Mouse (Mus musculus): ENCODE results near the gene Fam136a. TPM values are rescaled to one million over a fixed set of nuclear protein-coding genes. Genes with fewer than 3 reads are reported as not detected.

The Fam136a gene
- polyA plus RNA-seq, 1 experiment from 2014 or later: 120 TPM

DNA sequence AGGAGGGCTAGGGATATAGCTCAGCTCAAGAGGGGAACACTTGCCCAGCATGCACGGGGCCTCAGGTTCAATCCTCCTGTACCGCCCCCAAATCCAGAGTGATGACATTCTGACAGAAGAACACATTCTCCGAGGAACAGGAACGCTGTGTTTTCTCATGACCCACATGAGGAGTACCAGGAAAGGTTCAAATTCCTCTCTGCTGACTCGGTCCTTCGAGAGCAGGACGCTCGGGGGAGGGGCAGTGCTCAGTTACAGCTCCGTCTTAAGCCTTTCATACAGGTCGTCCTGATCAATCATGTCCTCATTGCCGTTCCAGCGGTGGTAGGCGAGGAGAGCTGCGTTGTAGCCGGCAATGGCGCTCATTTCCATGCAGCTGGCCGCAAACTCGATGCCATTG lies 23.0 kb downstream of the Fam136a start:
- Histone ChIP-seq H3K36me3 (peaks cover 72% of the 10 kb centered on the region), H3K4me3 (no peak overlapping the region)
- 89% methylated on average over 18 of the region's 18 CpGs for WGBS

DNA sequence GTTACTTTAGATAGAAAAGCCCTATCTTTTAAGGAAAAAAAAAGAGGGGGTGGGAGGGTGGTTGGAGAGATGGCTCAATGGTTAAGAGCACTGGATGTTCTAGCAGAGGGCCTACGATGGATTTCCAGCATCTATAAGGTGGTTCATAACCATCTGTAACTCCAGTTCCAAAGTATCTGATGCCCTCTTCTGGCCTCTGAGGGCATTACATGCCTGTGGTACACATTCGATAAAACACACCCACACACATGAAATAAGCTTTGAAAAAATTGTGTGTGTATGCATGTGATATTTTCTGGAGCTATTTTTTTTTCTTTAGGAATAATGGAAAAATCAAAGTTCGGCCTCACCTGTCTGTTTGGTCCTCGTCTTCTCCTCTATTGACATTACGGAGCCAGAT lies 25.9 kb downstream of the Fam136a start:
- WGBS: 96% methylated on average over 5 of the region's 5 CpGs
- no peaks in the 10 kb centered on the region for H3K9me3 ChIP-seq
- ATAC-seq (ENCODE audit: low FRiP score, low read depth): no peak
- H3K27ac ChIP-seq (replicated peaks): no peak overlapping the region
- H3K4me2 ChIP-seq (replicated peaks): no peak overlapping the region
- H3K36me3 ChIP-seq: peaks cover 69% of the 10 kb centered on the region
- no peaks in the 10 kb centered on the region for H3K27me3 ChIP-seq
- no peak overlapping the region for H3K9ac ChIP-seq (replicated peaks)
- peaks cover 21% of the 10 kb centered on the region for H3K4me1 ChIP-seq
- no peak overlapping the region for H3K4me3 ChIP-seq

More for the DNA sequence above, 23.0 kb downstream of the Fam136a start:
- Histone ChIP-seq H3K27ac (replicated peaks) (no peak overlapping the region), H3K9ac (replicated peaks) (no peak overlapping the region), H3K27me3 (no peaks in the 10 kb centered on the region), H3K4me1 (0 out of 2 replicates have a peak, but pooled peaks cover under 1% of the 10 kb centered on the region), H3K9me3 (no peaks in the 10 kb centered on the region), H3K4me2 (replicated peaks) (no peak overlapping the region)
- ATAC-seq (ENCODE audit: low FRiP score, low read depth): no peak

- 95% methylated on average over 1 of the region's 1 CpGs for WGBS
- no peak for ATAC-seq (ENCODE audit: low FRiP score, low read depth)
Measured at GRCm38 (mm10) chr6:86393187-86393586, 27.7 kb downstream of the Fam136a start.

DNA sequence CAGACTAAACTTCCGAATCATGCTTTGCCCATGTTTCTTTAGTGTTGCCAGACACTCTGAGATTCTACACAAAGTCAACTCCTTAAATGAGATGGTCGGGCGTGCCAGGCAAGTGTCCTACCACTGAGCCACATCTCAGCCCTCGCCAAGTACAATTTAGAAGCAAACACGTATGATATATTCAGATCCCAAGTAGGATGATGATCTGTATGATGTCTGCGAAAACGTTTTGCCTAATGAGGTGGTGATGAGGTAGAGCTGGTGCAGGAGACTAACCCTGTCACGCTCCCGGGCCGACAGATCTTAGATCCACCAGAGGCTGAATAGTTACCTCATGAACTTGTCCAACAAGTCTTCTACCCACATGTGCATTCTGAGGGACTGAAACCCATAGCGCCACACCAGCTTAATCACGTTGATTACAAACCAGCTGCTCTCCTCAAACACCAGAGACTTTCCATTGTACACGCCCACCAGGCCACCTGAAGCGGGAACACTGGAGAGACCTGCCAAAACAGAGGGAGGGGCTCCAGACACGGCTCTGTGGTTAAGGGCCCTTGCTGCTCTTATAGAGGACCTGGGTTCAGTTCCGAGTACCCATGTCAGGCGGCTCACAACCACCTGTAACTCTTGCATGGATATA lies 28.8 kb downstream of the Fam136a start:
- H3K9me3 ChIP-seq: no peaks in the 10 kb centered on the region
- peaks cover 43% of the 10 kb centered on the region for H3K36me3 ChIP-seq
- H3K4me1 ChIP-seq: peaks cover 26% of the 10 kb centered on the region
- no peak overlapping the region for H3K4me3 ChIP-seq
- WGBS: 93% methylated on average over 17 of the region's 17 CpGs
- no peak overlapping the region for H3K4me2 ChIP-seq (replicated peaks)
- no peak for ATAC-seq (ENCODE audit: low FRiP score, low read depth)
- H3K27ac ChIP-seq (replicated peaks): no peak overlapping the region
- no peak overlapping the region; the same call in 1 of the 2 replicates for H3K9ac ChIP-seq (replicated peaks)
- no peaks in the 10 kb centered on the region for H3K27me3 ChIP-seq

More at GRCm38 (mm10) chr6:86393187-86393586, 27.7 kb downstream of the Fam136a start:
- H3K9me3 ChIP-seq: no peaks in the 10 kb centered on the region
- peaks cover 26% of the 10 kb centered on the region for H3K4me1 ChIP-seq
- no peak overlapping the region for H3K9ac ChIP-seq (replicated peaks)
- H3K27me3 ChIP-seq: no peaks in the 10 kb centered on the region
- H3K36me3 ChIP-seq: peaks cover 53% of the 10 kb centered on the region
- no peak overlapping the region for H3K4me3 ChIP-seq
- no peak overlapping the region for H3K27ac ChIP-seq (replicated peaks)
- H3K4me2 ChIP-seq (replicated peaks): no peak overlapping the region

DNA sequence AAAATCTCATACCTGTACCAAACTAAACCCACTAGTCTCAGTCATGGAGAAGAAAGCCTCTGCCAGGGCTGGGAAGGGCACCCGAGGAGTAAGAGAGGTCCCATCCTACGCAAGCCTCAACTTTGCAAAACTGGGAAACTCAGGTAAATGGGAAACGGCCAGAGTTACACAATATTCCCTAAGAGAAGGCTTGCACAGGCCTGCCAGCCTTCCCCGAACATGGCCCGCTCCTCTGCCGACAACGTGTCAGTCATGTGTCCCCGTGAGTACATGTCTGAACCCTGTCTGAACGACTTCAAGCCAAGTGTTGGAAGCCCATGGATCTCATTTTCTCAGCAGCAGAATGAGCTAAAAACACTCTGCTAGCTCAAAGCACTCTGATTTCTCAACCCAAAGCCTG lies 29.6 kb downstream of the Fam136a start:
- 90% methylated on average over 9 of the region's 9 CpGs for WGBS
- ATAC-seq (ENCODE audit: low FRiP score, low read depth): no peak
- H3K27ac ChIP-seq (replicated peaks): no peak overlapping the region

GRCm38 (mm10) chr6:86395969-86396368 lies 30.5 kb downstream of the Fam136a start:
- Histone ChIP-seq H3K36me3 (peaks cover 26% of the 10 kb centered on the region), H3K27ac (replicated peaks) (peak overlapping the region; percentile 91)
- no peak for ATAC-seq (ENCODE audit: low FRiP score, low read depth)

More for the DNA sequence above, 29.6 kb downstream of the Fam136a start:
- peaks cover 35% of the 10 kb centered on the region for H3K36me3 ChIP-seq
- H3K9me3 ChIP-seq: no peaks in the 10 kb centered on the region
- H3K27me3 ChIP-seq: no peaks in the 10 kb centered on the region
- H3K9ac ChIP-seq (replicated peaks): peak overlapping the region; percentile 90; the same call in 1 of the 2 replicates
- H3K4me1 ChIP-seq: peaks cover 26% of the 10 kb centered on the region
- H3K4me3 ChIP-seq: peak overlapping the region; percentile 91
- peak overlapping the region; percentile 70 for H3K4me2 ChIP-seq (replicated peaks)

GRCm38 (mm10) chr6:86396581-86397256 lies 31.3 kb downstream of the Fam136a start, which contains the start of gene Pcyox1:
TSS of gene Pcyox1 (minus strand) at chr6:86397154.
- Histone ChIP-seq H3K27ac (replicated peaks) (peak within 1 kb of the TSS; percentile 91), H3K9ac (replicated peaks) (peak within 1 kb of the TSS; percentile 90), H3K9me3 (no peaks in the 10 kb centered on the region), H3K36me3 (peaks cover 18% of the 10 kb centered on the region), H3K27me3 (0 out of 2 replicates have a peak, but pooled peaks cover 4% of the 10 kb centered on the region), H3K4me3 (peak within 1 kb of the TSS; percentile 91), H3K4me1 (peaks cover 29% of the 10 kb centered on the region), H3K4me2 (replicated peaks) (peak within 1 kb of the TSS; percentile 70)
- WGBS: under 1% methylated on average over 51 of the region's 51 CpGs
- peak; percentile 95 for ATAC-seq (ENCODE audit: low FRiP score, low read depth)

More at GRCm38 (mm10) chr6:86395969-86396368, 30.5 kb downstream of the Fam136a start:
- H3K4me3 ChIP-seq: peak overlapping the region; percentile 91
- 40% methylated on average over 10 of the region's 10 CpGs for WGBS
- peak overlapping the region; percentile 70 for H3K4me2 ChIP-seq (replicated peaks)
- 0 out of 2 replicates have a peak, but pooled peaks cover 4% of the 10 kb centered on the region for H3K27me3 ChIP-seq
- H3K9me3 ChIP-seq: no peaks in the 10 kb centered on the region
- H3K4me1 ChIP-seq: peaks cover 29% of the 10 kb centered on the region
- H3K9ac ChIP-seq (replicated peaks): peak overlapping the region; percentile 90

GRCm38 (mm10) chr6:86397257-86397980 lies 32.0 kb downstream of the Fam136a start:
- H3K27me3 ChIP-seq: 0 out of 2 replicates have a peak, but pooled peaks cover 4% of the 10 kb centered on the region
- peaks cover 11% of the 10 kb centered on the region for H3K36me3 ChIP-seq
- H3K4me2 ChIP-seq (replicated peaks): peak overlapping the region; percentile 70
- H3K4me3 ChIP-seq: peak overlapping the region; percentile 91
- peak overlapping the region; percentile 91; the same call in 1 of the 2 replicates for H3K27ac ChIP-seq (replicated peaks)
- 8% methylated on average over 14 of the region's 14 CpGs for WGBS
- peak overlapping the region; percentile 90 for H3K9ac ChIP-seq (replicated peaks)
- no peak for ATAC-seq (ENCODE audit: low FRiP score, low read depth)
- H3K9me3 ChIP-seq: no peaks in the 10 kb centered on the region
- peaks cover 29% of the 10 kb centered on the region for H3K4me1 ChIP-seq

GRCm38 (mm10) chr6:86398986-86399385 lies 33.5 kb downstream of the Fam136a start:
- Histone ChIP-seq H3K4me2 (replicated peaks) (no peak overlapping the region), H3K9me3 (no peaks in the 10 kb centered on the region), H3K36me3 (peaks cover 5% of the 10 kb centered on the region), H3K9ac (replicated peaks) (no peak overlapping the region), H3K27me3 (0 out of 2 replicates have a peak, but pooled peaks cover 4% of the 10 kb centered on the region), H3K27ac (replicated peaks) (no peak overlapping the region), H3K4me1 (peaks cover 26% of the 10 kb centered on the region), H3K4me3 (no peak overlapping the region)
- WGBS: 75% methylated on average over 2 of the region's 2 CpGs
- ATAC-seq (ENCODE audit: low FRiP score, low read depth): no peak

DNA sequence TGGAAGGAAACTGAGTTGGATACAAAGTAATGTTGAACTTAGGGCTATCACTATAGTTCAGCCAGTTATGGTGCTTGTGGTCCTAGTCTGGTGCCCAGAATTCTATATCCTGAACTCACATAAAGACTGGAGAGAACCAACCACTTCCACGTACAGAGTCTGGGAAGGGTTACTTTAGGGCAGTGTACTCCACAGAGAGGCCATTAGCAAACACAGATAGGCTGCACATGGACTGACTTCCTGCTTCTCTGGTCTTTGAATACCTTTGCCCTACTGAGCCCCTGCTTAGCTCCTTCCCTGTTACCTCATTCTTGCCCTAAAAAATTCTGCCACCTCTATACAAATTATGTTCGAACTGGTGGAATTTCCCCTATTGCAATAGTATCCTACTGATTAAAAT lies 34.5 kb downstream of the Fam136a start:
- Histone ChIP-seq H3K4me3 (no peak overlapping the region), H3K27ac (replicated peaks) (no peak overlapping the region), H3K27me3 (0 out of 2 replicates have a peak, but pooled peaks cover 4% of the 10 kb centered on the region), H3K4me1 (peaks cover 18% of the 10 kb centered on the region), H3K4me2 (replicated peaks) (no peak overlapping the region), H3K36me3 (no peaks in the 10 kb centered on the region), H3K9ac (replicated peaks) (no peak overlapping the region), H3K9me3 (no peaks in the 10 kb centered on the region)
- 86% methylated on average over 2 of the region's 2 CpGs for WGBS
- no peak for ATAC-seq (ENCODE audit: low FRiP score, low read depth)

GRCm38 (mm10) chr6:86400972-86401371 lies 35.5 kb downstream of the Fam136a start:
- Histone ChIP-seq H3K4me2 (replicated peaks) (peak overlapping the region; percentile 25), H3K27me3 (0 out of 2 replicates have a peak, but pooled peaks cover 4% of the 10 kb centered on the region), H3K36me3 (no peaks in the 10 kb centered on the region), H3K9ac (replicated peaks) (no peak overlapping the region), H3K4me3 (peak overlapping the region; percentile 17; the same call in 1 of the 2 replicates), H3K9me3 (no peaks in the 10 kb centered on the region), H3K4me1 (peaks cover 8% of the 10 kb centered on the region), H3K27ac (replicated peaks) (no peak overlapping the region)
- no peak for ATAC-seq (ENCODE audit: low FRiP score, low read depth)
- 6% methylated on average over 9 of the region's 9 CpGs for WGBS

Measured in midbrain, embryonic 12.5 days (tissue).